Mouse (Mus musculus) lung, postnatal 10 days (tissue): ENCODE measurements at regions not wholly inside any gene's neighbourhood (a gene's known extent, or its start where the extent isn't known, plus 50 kb on each side); places are given as distances from the start of the nearest gene placed in this dataset.

ENCODE experiments used
- DNase-seq: peaks from one replicate; pipeline ENCODE4 v3.0.0; 2021

DNA sequence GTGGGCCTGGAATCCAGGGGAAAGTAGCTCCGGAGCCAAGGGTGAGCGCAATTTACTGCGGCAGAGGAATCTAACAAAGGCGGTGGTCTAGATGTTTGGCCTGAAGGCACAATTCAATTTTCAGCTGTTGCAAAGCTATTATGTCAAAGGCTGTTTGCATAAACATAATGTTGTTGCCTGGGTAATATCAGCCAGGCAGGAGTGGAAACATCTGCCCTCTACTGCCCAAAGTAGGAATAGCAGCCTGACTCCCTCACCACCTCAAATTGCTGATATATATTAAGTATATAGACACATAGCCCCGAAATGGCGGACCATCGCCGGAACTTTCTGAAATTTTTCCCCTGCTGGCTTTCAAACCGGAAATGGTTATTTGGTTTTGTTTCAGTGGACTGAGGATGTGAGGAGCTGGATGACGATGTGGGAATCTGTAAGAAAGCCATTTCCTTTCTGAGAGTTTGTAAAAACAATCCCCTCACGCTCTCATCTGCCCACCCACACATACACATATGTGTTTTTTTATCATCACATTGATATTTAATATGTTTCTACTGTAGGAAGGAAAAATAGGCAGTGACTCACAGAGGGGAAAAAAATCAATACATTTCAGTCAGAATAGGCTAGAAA, 173.1 kb upstream of the Clint1 start:
- peak; percentile 75 for DNase-seq

DNA sequence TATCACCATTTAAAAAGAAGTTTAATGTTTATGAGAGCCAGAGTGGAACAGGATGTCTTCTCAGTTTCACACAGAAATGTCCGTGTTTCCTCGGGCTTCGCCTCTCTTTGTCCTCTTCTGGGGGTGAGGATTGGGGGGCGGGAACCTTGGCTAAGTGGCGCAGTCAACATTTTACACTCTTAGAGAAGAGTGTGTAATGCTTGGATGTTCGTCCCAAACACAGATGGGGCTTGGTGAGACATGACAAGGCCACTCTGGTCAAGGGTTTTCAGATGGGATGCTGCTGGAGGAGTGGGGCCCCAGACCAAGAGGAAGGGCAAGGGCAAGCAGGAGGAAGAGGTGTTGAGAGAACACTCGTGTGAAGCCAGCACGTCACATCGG, 172.6 kb upstream of the Clint1 start:
- DNase-seq = peak; percentile 45

DNA sequence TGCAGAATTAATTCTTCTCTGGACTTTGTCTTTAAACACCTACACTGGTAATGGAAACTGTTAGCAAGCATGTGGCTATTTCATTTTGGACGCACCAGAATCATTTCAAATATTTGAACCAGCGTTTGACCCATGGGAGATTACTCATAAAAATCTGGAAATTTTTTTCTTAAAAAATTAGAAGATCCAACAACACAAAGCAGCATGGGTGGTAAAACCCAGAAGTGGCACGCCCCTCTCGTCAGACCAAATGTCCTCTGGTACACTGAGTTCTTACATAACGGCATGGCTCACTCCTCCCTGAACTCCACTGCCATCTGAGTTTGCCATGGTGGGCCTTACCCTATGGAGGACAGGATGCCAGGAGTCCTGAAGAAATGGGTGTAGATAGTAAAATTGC, 166.3 kb upstream of the Clint1 start:
- no peak for DNase-seq

DNA sequence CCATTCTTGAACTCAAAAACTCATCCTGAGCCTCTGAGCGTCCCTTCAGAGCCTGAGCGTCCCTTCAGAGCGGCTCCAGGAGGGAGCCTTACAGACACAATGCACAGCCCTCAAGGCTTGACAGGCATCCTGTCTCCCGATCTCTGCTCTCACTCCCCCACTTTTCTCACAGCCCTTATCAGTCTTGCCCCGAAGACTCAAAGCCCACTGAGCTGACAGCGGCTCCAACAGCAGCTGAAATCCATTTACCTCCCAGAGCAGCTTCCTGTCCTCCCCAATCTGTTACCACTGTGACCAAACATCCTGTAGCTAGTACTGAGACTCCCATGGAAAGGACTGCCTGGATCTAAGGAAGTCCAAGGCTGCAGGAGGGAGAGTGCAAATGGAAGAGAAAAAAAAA, 158.6 kb upstream of the Clint1 start:
- peak; percentile 6 for DNase-seq

DNA sequence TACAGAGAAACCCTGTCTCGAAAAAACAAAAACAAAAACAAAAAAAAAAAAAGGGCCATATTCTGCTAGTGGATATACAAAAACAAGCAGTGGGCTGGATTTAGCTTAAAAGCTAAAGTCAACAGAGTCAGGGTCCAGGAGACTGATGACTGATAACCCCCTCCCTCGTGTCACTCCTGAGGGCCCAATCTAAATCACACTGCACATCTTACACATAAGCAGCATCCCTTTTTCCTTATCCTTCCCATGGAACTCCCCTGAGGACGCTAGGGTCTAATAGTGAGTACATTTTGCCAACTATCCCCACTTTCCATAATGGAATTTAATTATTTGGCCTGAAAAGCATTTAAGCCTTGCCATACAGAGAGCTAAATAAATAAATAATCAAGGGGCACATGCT, 150.3 kb upstream of the Clint1 start:
- DNase-seq = no peak

DNA sequence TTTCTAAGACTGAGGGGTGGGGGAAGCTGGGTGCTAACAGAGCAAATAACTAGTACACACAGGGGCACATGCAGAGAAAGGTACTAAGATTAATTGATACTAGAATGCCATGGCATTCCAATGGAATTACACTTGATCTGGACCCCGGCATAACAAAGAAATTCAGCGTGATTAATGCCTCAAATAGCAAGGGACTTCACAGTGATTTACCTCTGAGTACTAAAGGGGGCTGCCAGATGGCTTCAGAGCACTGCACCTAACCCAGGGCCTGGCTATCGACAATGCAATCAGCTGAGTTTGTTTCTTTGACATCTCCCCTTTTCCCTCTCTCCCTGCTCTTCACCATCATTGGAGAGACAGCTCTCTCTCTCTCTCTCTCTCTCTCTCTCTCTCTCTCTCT, 148.9 kb upstream of the Clint1 start:
- no peak for DNase-seq

DNA sequence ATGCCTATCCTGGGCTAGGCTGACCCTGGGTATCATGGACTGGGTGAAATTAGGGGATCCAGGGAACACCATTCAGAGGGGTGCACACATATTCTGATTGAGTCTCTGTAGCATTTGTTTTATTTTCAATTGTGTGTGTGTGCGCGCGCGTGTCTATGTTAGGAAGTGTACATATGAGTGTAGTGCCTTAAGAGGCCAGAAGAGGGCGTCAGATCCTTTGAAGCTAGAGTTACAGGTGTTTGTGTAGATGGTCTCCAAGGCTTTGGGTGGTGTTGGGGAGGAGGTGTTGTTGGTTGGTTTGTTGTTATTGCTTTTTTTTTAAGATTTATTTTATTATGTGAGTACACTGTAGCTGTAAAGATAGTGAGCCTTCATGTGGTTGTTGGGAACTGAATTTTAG, 147.4 kb upstream of the Clint1 start:
- no peak for DNase-seq

DNA sequence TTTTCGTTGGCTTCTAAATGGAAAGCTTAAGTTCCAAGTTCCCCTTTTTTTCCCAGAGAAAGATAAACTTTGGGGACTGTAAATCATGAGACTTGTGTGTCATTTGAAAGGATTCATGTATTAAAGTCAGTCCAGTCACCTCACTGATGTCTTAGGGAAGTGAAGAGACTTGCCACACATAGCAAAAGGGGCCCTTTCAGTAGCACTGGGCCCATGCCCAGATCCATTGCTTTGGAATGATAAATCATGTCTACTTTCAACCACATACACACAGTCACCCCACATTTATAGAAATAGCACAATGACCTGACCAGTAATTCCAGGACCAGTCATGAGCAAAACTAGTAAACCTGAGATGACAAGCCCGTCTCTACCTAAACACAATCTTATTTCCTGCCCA, 133.2 kb upstream of the Clint1 start:
- no peak for DNase-seq

DNA sequence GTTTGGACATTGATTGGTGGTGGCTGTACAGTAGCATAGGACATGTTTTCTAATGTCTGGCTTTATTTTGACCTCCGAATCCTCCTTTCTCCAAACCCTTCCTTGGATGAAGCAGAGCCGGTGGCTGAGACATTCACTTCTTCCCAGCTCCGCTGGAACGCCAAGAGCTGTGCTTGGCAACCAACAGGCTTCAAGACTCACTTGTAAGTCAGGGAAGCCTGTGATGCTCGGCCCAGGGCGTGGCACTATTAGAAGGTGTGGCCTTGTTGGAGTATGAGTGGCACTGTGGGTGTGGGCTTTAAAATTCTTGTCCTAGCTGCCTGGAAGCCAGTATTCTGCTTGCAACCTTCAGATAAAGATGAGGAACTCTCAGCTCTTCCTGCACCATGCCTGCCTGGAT, 132.0 kb upstream of the Clint1 start:
- DNase-seq = no peak

DNA sequence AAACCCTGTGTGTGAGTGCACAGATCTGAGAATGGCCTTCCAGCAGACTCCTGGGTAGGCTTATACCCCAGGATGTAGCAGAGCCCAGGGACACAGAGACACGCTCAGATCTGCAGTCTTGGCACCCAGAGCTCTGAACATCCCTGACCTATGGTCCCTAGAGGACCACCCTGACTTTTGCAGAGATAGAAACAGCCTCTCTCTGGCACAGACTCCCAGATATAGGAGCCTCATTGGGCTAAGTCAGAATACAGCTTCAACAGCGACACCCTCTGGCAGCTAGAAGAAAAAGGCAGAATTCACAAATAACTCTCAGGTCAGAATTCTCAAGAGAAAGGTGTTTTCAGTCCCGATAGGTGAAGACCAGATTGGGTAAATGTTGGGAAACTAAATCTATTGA, 115.3 kb upstream of the Clint1 start:
- DNase-seq = peak; percentile 11

DNA sequence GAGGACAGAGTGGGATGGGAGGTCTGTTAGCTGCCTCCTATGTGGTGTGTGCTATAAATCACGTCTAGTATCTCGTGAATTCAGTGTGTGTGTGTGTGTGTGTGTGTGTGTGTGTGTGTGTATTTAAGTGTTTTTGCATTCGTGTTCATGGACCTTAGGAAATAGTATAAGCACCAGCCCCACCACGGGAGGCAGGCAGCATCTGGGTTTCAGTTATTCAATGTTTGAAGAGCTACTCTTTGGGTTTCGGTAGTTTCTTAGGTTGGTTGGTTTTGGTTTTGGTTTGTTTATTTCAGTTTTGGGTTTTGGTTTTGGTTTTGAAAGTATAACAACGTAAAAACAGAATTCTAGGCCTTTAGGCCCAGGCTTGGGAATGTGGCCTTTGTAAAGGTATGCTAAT, 113.5 kb upstream of the Clint1 start:
- no peak for DNase-seq

DNA sequence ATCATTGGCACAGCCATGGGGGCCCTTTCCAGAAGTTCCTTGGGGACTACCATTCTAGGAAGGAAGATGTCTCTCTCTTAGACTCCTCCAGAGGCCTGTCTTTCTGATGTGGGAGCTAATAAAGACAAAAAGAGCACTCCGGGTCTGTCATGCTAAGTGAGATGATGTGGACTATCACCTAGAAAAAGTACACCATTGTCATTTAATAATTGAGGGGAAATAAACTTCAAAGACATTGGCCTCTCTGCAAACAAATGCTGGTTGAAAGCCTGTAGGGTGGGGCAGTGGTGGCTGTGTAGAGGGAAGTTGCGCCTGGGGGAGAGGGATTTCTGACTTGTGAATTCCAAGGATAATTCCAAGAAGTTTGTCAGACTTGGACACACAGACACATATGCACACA, 105.9 kb upstream of the Clint1 start:
- no peak for DNase-seq

DNA sequence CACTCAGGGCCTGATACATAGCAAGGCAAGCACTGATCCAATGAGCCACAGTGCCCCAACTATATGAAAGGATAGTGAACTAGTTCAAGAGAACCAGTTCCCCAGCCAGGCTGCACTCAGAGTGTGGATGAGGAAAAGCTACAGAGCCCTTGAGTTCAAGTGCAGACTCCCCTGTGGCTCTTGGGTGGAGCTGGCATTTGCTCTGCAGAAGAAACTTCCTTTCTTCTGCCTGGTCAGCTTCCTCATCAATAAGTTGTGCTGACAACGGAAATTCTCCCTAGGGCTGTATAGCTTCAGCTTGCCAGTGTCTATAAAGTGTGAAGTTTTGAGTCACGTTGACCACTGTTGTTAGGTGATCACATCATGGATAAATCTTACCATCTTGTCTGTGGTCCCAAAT, 101.6 kb upstream of the Clint1 start:
- DNase-seq = no peak

DNA sequence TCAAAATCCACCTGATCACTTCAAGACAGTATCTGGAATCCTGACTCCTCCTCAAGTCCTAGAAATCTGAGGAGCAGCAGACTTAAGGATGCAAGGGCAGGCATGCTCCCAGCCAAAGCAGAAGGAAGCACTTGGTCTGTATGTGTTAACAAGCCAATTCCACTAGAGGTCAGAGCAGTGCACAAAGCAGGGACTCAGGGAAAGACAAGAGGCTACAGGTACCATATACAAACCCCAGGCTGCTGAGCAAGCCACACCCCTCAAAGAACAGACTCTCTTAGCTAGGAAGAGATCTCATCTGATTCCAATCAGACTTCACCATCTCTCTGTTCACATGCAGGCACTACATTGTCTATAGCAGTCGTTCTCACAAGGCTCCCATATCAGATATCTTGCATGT, 99.6 kb upstream of the Clint1 start:
- peak; percentile 58 for DNase-seq

DNA sequence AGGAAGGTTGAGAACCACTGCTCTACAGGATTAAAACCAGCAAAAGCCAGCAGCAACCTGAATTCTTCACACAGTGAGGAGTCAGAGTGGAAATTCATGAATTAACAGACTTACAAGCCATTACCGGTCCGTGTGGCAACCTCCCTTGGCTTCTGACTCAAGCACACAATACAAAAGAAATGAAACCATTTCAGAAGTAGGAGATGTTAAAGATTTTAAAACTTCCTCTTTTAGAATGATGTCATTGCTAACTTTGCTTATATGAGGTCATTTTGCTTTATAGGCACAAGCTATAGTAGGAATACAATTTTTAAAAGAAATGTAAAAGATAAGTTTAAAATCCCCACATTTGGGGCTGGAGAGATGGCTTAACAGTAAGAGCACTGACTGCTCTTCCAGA, 99.1 kb upstream of the Clint1 start:
- no peak for DNase-seq

DNA sequence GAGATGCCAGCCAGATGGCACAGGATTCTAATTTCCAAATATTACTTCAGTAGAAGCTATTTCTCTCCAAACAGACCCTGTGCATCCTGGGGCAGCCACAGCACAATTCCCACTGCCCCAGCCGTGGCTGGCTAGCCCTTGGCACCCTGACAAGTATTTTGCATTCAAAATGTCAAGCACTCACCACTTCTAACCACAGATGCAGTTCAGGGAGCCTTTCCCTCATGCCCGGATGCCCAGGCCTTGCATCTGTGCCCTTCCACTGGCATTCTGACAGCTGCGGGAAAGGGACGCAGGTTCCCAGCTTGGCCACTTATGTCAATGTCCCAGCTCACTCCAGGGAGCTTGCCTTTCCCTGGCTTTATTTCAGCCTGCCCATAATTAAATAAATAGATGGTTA, 84.8 kb upstream of the Clint1 start:
- DNase-seq = peak; percentile 10

DNA sequence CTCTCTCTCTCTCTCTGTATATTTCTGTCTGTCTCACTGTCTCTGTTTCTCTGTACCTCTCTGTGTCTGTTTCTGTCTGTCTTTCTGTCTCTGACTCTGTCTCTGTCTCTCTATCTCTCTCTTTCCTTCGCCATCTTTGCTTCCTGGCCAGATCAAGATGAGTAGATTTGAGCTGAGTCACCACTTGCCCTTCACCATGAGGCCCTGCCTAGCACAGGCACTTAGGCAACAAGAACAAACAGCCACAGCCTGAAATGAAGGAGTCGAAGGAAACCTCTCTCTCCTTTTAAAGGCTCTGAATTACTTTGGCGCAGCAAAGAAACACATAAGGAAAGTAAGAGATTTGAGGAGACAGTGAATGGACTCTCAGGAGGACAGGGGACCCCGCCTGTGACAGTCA, 69.4 kb upstream of the Clint1 start:
- no peak for DNase-seq

DNA sequence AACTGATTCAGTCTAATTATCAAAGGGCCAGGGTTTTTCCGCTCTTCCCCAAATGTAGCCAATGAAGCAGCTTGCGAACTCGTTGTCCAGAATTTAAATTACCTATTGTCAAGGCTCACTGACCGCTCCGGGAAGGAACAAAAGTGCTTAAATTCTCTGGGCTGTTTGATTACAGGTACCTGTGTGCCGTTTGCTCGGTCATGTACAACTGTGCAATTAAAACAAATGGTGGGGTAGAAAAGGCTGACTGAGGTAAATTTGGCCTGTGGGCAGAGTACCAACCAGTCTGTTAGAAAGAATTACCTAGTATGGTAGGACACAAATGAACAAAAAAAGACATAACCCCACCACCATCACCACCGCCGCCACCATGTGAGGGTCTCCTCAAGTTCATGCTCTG, 66.0 kb upstream of the Clint1 start:
- no peak for DNase-seq

DNA sequence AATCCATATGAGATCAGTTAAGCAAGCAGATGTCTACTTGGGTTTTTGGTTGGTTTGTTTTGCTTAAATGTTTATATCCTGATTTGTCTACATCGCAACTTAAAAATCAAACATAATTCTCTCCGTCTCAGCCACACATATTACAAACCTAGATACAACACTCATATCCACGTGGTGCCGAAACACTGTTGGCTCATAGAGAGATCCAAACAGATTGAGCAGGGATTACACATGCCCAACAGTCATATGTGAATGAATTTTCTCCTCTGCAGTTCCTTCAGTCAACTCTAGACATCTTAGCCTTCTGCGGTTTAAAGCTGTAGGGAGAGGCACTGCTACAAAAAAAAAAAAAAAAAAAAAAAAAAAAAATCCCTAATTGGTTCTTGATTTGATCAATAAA, 64.4 kb upstream of the Clint1 start:
- no peak for DNase-seq

DNA sequence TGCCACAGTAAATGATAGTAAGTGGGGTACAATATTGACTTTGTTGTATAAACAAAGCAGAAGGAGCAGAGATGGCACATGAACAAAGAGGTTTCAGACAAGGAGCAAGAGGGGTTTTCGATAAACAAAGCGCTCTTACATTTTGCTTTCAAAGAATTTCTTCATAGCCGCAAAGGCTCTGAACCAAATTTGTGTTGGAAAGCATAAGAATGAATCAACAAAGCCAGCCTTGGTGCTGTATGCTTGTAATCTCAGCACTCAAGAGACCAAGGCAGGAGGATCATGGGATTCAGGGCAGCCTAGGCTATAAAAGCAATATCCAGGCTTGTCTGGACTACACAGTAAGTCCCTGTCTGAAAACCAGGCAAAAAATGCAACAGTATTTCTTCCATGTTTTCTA, 62.0 kb upstream of the Clint1 start:
- DNase-seq = no peak

DNA sequence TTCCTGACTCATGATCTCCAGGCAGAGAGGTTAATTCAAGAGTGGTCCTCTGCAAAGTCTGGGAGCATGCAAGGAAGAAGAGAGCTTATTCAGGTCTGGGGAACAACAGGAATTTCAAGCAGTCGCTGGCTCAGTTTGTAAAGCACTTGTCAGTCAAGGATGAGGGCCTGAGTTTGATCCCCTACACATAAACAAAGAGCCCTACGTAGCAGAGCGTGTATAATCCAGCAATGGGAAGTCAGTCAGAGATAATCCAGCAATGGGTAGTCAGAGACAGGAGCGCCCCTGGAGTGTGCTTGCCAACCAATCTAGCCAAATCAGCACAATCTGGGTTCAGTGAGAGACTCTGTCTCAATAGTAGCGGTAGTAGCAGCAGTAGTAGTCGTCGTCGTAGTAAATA, 61.3 kb upstream of the Clint1 start:
- DNase-seq = no peak

DNA sequence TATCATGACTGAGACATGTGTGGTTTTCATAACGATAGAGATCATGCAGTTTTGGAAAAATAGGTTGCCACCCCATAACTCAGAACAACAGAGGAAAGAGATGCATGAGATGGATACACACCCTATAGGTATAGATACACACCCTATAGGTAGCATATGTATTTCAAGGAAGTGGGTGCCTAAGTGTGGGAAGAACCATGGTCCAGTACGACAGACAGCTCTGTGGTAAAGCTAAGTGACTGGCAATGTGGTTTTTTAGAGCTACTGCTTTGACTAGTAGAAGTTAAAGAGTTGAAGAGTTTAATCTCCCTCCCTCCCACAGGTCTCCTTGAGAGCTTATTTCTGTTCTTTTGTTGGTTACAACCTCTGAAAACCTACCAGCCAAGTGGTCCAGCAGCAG, 60.2 kb upstream of the Clint1 start:
- no peak for DNase-seq

DNA sequence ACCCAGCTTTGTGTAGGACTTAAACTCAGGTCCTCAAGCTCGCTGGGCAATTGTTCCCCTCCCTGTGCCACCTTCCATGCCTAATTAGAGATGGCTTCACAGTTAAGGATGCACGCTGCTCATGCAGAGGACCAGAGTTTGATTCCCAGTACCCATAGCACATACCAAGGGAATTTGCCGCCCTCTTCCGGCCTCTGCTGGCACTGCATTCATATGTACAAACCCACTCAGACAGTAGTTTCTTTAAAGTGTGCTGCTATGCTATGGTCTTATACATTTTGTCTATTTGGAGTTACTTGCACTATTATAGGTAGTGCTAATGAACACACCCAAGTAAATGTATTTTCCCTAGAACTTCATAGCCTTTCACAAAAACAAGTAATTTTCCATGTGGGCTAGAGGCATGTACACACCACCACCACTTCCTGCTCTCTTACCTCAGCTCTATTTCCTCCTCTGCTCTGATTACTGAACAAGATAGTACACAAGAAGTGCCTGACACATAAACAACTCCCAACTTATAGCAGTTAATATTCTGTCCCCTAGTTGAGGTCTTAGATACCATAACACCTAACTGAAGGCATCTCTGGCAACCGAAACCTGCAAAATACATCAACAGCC, 57.4 kb upstream of the Clint1 start:
- DNase-seq = no peak

DNA sequence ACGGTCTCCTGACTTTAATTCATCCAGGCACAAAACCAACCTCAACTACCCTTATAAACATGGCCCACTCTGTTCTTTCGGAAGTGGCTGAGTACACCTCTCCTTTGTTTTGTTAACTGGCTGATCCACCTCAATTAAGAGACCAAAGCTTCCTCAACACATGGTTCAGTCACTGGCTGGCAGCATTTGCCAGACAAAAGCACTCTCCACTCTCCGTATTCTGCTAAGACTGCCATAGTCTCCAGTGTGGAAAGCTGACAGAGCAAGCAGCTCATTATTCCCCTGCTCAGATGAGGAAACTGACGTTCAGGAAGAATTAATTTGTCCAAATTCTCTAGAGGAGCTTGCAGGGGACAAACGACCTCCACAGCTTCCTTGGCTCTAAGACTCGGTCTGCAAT, 56.5 kb upstream of the Clint1 start:
- no peak for DNase-seq

DNA sequence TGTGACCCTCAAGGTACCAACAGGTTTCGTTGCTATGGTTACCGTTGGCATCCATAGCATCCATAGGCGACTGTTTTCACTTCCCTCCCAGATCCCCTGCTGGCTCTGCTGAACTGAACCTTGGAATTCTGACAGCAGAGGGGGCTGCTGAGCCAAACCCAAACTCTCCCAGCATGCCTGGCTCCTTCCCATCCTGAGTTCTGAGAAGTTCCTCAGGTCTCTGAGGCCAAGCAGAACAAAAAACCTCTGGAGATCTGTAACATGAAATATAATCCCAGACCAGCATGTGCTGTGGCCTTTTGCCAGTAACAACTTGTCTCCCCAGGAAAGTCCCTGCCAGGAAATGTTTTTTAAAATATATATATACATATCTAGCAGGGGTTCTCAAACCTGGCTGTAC, 56.1 kb upstream of the Clint1 start:
- peak; percentile 84 for DNase-seq
